Mouse (Mus musculus): ENCODE measurements around the gene Lsg1.

Gene Lsg1

GRCm38 (mm10) chr16:30552621-30553338 is 34.6 kb downstream of the Lsg1 start:
- no peak for DNase-seq (ENCODE audit: low read depth, low spot score)

- no peak for DNase-seq (ENCODE audit: low read depth, low spot score)
Measured at GRCm38 (mm10) chr16:30550748-30551192, 36.6 kb downstream of the Lsg1 start, which contains the start of gene Tmem44. Gene Tmem44 (minus strand): TSS chr16:30550842.

- DNase-seq (ENCODE audit: low read depth, low spot score) = peak; percentile 66
Measured at GRCm38 (mm10) chr16:30549966-30550747, 37.2 kb downstream of the Lsg1 start.

GRCm38 (mm10) chr16:30549516-30549915 is 37.9 kb downstream of the Lsg1 start:
- no peak for DNase-seq (ENCODE audit: low read depth, low spot score)

GRCm38 (mm10) chr16:30548291-30548690 is 39.1 kb downstream of the Lsg1 start:
- no peak for DNase-seq (ENCODE audit: low read depth, low spot score)

GRCm38 (mm10) chr16:30544693-30545092 is 42.7 kb downstream of the Lsg1 start:
- DNase-seq (ENCODE audit: low read depth, low spot score) = no peak

GRCm38 (mm10) chr16:30543386-30543785 is 44.0 kb downstream of the Lsg1 start:
- DNase-seq (ENCODE audit: low read depth, low spot score) = no peak

GRCm38 (mm10) chr16:30542826-30543225 is 44.6 kb downstream of the Lsg1 start:
- DNase-seq (ENCODE audit: low read depth, low spot score) = no peak

GRCm38 (mm10) chr16:30540107-30541001 is 47.0 kb downstream of the Lsg1 start:
- no peak for DNase-seq (ENCODE audit: low read depth, low spot score)

GRCm38 (mm10) chr16:30539433-30539832 is 48.0 kb downstream of the Lsg1 start:
- no peak for DNase-seq (ENCODE audit: low read depth, low spot score)

- no peak for DNase-seq (ENCODE audit: low read depth, low spot score)
Measured at GRCm38 (mm10) chr16:30535075-30535474, 52.3 kb downstream of the Lsg1 start.

- DNase-seq (ENCODE audit: low read depth, low spot score) = no peak
Measured at GRCm38 (mm10) chr16:30533592-30533991, 53.8 kb downstream of the Lsg1 start.

GRCm38 (mm10) chr16:30532929-30533328 is 54.5 kb downstream of the Lsg1 start:
- DNase-seq (ENCODE audit: low read depth, low spot score) = no peak

GRCm38 (mm10) chr16:30531761-30532406 is 55.5 kb downstream of the Lsg1 start:
- no peak for DNase-seq (ENCODE audit: low read depth, low spot score)

GRCm38 (mm10) chr16:30530815-30531214 is 56.6 kb downstream of the Lsg1 start:
- DNase-seq (ENCODE audit: low read depth, low spot score) = no peak

- DNase-seq (ENCODE audit: low read depth, low spot score) = no peak
Measured at GRCm38 (mm10) chr16:30528386-30528785, 59.0 kb downstream of the Lsg1 start.

GRCm38 (mm10) chr16:30527889-30528288 is 59.5 kb downstream of the Lsg1 start:
- DNase-seq (ENCODE audit: low read depth, low spot score) = no peak

- DNase-seq (ENCODE audit: low read depth, low spot score) = no peak
Measured at GRCm38 (mm10) chr16:30525756-30526155, 61.6 kb downstream of the Lsg1 start.

GRCm38 (mm10) chr16:30524481-30524880 is 62.9 kb downstream of the Lsg1 start:
- no peak for DNase-seq (ENCODE audit: low read depth, low spot score)

GRCm38 (mm10) chr16:30522253-30522940 is 65.0 kb downstream of the Lsg1 start:
- no peak for DNase-seq (ENCODE audit: low read depth, low spot score)

GRCm38 (mm10) chr16:30521147-30521546 is 66.2 kb downstream of the Lsg1 start:
- no peak for DNase-seq (ENCODE audit: low read depth, low spot score)
